Mouse (Mus musculus) midbrain, embryonic 16.5 days (tissue): ENCODE results near the gene St7. TPM values are rescaled to one million over a fixed set of nuclear protein-coding genes. Genes with fewer than 3 reads are reported as not detected.

Experiments
- ATAC-seq: fragments of 200-750 bp; cut with Nextera tagmentation; 2 replicates; pipeline ENCODE4 v1.8.0; 2017; ENCODE audit warnings: moderate TSS enrichment
- H3K27ac ChIP-seq: fragments of 300-500 bp; sonication (generic); 2 replicates; pipeline ENCODE4 v1.5.1; 2014; ENCODE audit warnings: mild to moderate bottlenecking, low read length, mixed read lengths
- H3K27me3 ChIP-seq: fragments of 300-500 bp; sonication (generic); 2 replicates; pipeline ENCODE4 v1.6.1; 2014; ENCODE audit warnings: low read depth, low read length, mixed read lengths; ENCODE audit not compliant: control insufficient read depth, insufficient read depth
- H3K36me3 ChIP-seq: fragments of 300-500 bp; sonication (generic); 2 replicates; pipeline ENCODE4 v1.6.1; 2014; ENCODE audit warnings: mild to moderate bottlenecking, low read length, moderate library complexity, mixed read lengths; ENCODE audit not compliant: control insufficient read depth, insufficient read depth
- H3K4me1 ChIP-seq: fragments of 300-500 bp; sonication (generic); 2 replicates; pipeline ENCODE4 v1.6.1; 2014; ENCODE audit warnings: mild to moderate bottlenecking, low read length, mixed read lengths; ENCODE audit not compliant: control insufficient read depth, insufficient read depth
- H3K4me2 ChIP-seq: fragments of 300-500 bp; sonication (generic); 2 replicates; pipeline ENCODE4 v1.6.1; 2014; ENCODE audit warnings: mild to moderate bottlenecking, low read length, mixed read lengths
- H3K4me3 ChIP-seq: fragments of 300-500 bp; sonication (generic); 2 replicates; pipeline ENCODE4 v1.5.1; 2014; ENCODE audit warnings: low read depth, mild to moderate bottlenecking, low read length, moderate library complexity, mixed read lengths
- H3K9ac ChIP-seq: fragments of 300-500 bp; sonication (generic); 2 replicates; pipeline ENCODE4 v1.6.1; 2014; ENCODE audit warnings: low read depth, low read length, mixed read lengths
- H3K9me3 ChIP-seq: fragments of 300-500 bp; sonication (generic); replicated peaks from 2 replicates; pipeline ENCODE4 v1.6.1; 2014; ENCODE audit warnings: mild to moderate bottlenecking, low read length, mixed read lengths; ENCODE audit not compliant: control insufficient read depth, poor library complexity, severe bottlenecking
- WGBS: fragments of 180-500 bp; shearing (Covaris S2); extraction: QIAGEN DNeasy Blood & Tissue Kit; methylation state at CpG from one replicate; pipeline ENCODE4 v1.1.7; 2014; 5-methylcytosine and 5-hydroxymethylcytosine counted together
- polyA plus RNA-seq: library from polyadenylated mRNA; unstranded; fragments of >200 nt; fragmentation: Nextera tagmentation; extraction: Ambion mirVana; gene quantifications from 2 replicates; pipeline ENCODE4 v1.2.1, GENCODE M21; 2015

The St7 gene
- polyA plus RNA-seq, 1 experiment from 2014 or later: 51.5 TPM

GRCm38 (mm10) chr6:17867796-17868195 lies 175.1 kb downstream of the St7 start:
- Histone ChIP-seq H3K4me1 (no peaks in the 10 kb centered on the region), H3K4me2 (no peak overlapping the region), H3K27me3 (no peaks in the 10 kb centered on the region), H3K36me3 (peaks cover 10% of the 10 kb centered on the region; the same call in 1 of the 2 replicates), H3K4me3 (no peak overlapping the region), H3K27ac (no peak overlapping the region), H3K9ac (no peak overlapping the region), H3K9me3 (no peaks in the 10 kb centered on the region)
- ATAC-seq: no peak
- WGBS: 47% methylated on average over 1 of the region's 1 CpGs

DNA sequence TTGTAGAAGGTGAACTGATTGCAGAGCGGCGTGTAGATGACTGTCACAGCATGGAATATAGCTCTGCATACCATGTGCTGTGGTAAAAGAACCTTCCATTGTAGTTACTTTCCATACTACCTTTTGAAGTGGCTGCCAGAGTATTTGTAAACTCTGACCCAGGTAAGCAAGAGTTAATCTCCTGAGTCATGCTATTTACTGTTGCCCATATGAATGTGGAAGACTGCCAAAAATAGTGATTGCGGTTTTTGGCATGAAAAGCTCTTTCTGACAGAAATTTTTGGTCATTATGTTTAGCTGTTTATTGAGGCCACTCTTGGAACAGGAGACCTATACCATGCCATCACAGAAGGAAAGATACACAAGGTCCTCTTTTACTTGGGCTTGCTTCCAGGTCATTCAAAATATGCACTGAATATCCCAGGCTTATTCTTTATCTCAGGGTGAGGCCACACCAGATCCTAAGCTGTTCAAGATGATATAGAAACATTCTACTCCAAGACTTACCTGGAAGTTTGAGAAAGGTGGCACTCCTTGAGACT lies 179.2 kb downstream of the St7 start:
- H3K9me3 ChIP-seq: no peaks in the 10 kb centered on the region
- H3K4me3 ChIP-seq: no peak overlapping the region
- peaks cover 10% of the 10 kb centered on the region for H3K4me1 ChIP-seq
- H3K27me3 ChIP-seq: no peaks in the 10 kb centered on the region
- no peak overlapping the region for H3K4me2 ChIP-seq
- no peak for ATAC-seq
- H3K9ac ChIP-seq: no peak overlapping the region
- no peak overlapping the region for H3K27ac ChIP-seq
- 86% methylated on average over 3 of the region's 3 CpGs for WGBS
- H3K36me3 ChIP-seq: peaks cover 10% of the 10 kb centered on the region; the same call in 1 of the 2 replicates

DNA sequence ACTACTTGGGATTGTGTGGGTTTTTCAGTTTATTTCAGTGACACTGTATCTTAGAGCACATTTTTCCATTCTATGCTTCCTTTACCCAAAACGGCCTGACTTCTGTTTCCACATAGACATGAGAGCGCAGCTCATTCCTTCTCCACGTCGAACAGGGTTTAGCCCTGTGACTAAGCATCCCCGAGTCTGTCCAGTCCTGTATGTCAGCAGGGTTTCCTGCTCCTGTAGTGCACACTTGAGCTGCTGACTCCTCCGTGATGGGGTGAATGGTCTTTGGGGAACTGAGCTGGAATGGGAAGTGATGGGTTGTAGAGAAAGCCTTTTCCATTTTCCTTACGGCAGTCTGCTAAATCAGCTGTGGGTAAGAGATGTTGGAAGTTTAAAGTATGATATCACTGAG lies 182.9 kb downstream of the St7 start:
- Histone ChIP-seq H3K36me3 (peaks cover 9% of the 10 kb centered on the region), H3K4me3 (no peak overlapping the region), H3K9me3 (no peaks in the 10 kb centered on the region), H3K27ac (peak overlapping the region; percentile 80), H3K4me2 (no peak overlapping the region), H3K9ac (0 out of 2 replicates have a peak overlapping the region, but pooled peaks have one; percentile 20), H3K4me1 (peaks cover 11% of the 10 kb centered on the region), H3K27me3 (no peaks in the 10 kb centered on the region)
- peak; percentile 47 for ATAC-seq
- 54% methylated on average over 7 of the region's 7 CpGs for WGBS

GRCm38 (mm10) chr6:17876023-17876613 lies 183.4 kb downstream of the St7 start:
- peak; percentile 81 for ATAC-seq

DNA sequence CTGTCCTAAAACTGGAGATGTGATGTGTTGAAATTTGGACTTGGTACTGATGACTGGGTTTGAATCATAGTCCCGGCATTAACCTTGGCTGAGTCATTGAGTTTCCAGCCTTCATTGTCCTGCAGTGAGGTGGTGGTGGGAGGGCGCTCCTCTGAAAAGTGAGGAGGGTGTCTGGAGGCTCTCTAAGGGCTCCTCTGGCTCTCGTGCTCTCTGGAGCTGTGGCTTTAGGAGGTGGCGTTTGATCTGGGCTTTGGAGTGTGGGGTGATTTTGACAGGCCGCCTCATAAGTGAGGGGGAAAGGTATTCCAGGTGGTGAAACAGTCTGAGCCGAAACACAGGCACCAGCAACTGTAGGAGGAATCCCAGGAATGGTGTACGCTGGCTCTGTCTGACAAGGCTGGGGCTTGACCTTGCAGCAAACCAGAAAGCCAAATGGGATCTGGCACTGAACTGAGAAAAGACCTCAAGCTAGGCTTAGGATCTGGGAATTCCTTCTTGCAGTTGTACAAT lies 184.0 kb downstream of the St7 start:
- Histone ChIP-seq H3K4me3 (no peak overlapping the region), H3K36me3 (peaks cover 6% of the 10 kb centered on the region; the same call in 1 of the 2 replicates), H3K9me3 (no peaks in the 10 kb centered on the region), H3K4me2 (no peak overlapping the region), H3K9ac (no peak overlapping the region), H3K4me1 (peaks cover 11% of the 10 kb centered on the region), H3K27me3 (no peaks in the 10 kb centered on the region), H3K27ac (peak overlapping the region; percentile 6)
- 83% methylated on average over 7 of the region's 7 CpGs for WGBS
- no peak for ATAC-seq

More at GRCm38 (mm10) chr6:17876023-17876613, 183.4 kb downstream of the St7 start:
- H3K9ac ChIP-seq: no peak overlapping the region
- peaks cover 9% of the 10 kb centered on the region; the same call in 1 of the 2 replicates for H3K36me3 ChIP-seq
- no peak overlapping the region for H3K4me3 ChIP-seq
- 68% methylated on average over 3 of the region's 3 CpGs for WGBS
- peak overlapping the region; percentile 80 for H3K27ac ChIP-seq
- no peaks in the 10 kb centered on the region for H3K9me3 ChIP-seq
- H3K27me3 ChIP-seq: no peaks in the 10 kb centered on the region
- peaks cover 11% of the 10 kb centered on the region for H3K4me1 ChIP-seq
- no peak overlapping the region for H3K4me2 ChIP-seq

DNA sequence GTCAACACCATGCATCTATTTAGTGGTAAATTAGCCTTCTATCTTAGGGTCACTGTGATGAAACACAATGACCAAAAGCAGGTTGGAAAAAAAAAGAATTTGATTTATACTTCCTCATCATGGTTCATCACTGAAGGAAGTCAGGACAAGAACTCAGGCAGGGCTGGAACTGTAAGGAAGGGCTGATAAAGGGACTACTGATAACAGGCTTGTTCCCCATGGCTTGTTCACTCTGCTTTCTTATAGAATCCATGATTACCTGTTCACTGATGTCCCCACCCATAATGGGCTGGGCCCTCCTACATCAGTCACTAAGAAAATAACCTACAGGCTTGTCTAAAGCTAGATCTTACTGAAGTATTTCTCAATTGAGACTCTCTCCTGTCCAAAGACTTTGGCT lies 190.2 kb downstream of the St7 start:
- ATAC-seq: no peak
- Histone ChIP-seq H3K4me3 (no peak overlapping the region), H3K36me3 (peaks cover 22% of the 10 kb centered on the region), H3K9me3 (no peaks in the 10 kb centered on the region), H3K4me1 (no peaks in the 10 kb centered on the region), H3K27me3 (no peaks in the 10 kb centered on the region), H3K4me2 (no peak overlapping the region), H3K27ac (no peak overlapping the region), H3K9ac (no peak overlapping the region)

GRCm38 (mm10) chr6:17887765-17888164 lies 195.0 kb downstream of the St7 start:
- Histone ChIP-seq H3K4me3 (no peak overlapping the region), H3K9me3 (no peaks in the 10 kb centered on the region), H3K4me1 (no peaks in the 10 kb centered on the region), H3K9ac (no peak overlapping the region), H3K27me3 (no peaks in the 10 kb centered on the region), H3K27ac (no peak overlapping the region), H3K4me2 (no peak overlapping the region), H3K36me3 (peaks cover 16% of the 10 kb centered on the region)
- WGBS: 79% methylated on average over 6 of the region's 6 CpGs
- ATAC-seq: no peak

DNA sequence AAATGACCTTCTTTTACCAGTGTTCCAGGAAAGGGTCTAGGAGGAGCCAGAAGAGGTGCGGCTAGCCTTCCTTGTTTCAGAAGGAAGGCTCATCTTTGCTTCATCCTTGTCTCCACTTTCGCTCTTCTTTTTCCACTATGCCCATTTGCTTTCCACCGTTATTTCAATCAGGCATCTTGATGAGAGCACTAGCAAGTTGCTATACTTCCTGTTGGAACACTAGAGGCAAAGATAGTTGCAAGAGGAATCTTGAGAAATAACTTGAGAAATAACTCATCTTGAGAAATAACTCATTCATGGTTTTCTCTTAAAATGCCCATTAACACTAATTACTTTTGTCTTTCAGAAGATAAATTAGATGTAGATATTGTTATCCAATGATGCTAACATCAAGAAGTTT lies 202.8 kb downstream of the St7 start:
- no peak overlapping the region for H3K4me3 ChIP-seq
- H3K4me2 ChIP-seq: no peak overlapping the region
- no peaks in the 10 kb centered on the region for H3K27me3 ChIP-seq
- WGBS: 97% methylated on average over 3 of the region's 3 CpGs
- no peaks in the 10 kb centered on the region for H3K9me3 ChIP-seq
- no peak overlapping the region for H3K27ac ChIP-seq
- no peak for ATAC-seq
- H3K9ac ChIP-seq: no peak overlapping the region
- H3K4me1 ChIP-seq: no peaks in the 10 kb centered on the region
- peaks cover 3% of the 10 kb centered on the region; the same call in 1 of the 2 replicates for H3K36me3 ChIP-seq

DNA sequence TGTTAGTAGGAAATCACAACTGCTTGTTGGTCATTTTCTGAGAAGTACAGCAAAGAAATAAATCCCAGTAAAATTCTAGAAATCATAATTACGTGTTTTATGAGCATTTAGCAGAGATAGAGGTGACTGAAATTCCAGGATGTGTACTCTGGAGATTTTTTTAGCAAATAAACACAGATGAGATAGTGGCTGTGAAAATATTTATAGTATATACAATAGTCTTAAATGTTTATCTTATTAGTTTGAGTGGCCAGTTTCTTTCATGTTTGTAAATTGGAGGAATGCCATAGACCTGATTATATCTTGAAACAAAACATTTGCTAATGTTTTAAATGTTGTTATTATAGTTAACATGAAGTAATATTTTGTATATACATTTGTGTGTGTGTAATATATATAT lies 205.8 kb downstream of the St7 start:
- Histone ChIP-seq H3K4me3 (no peak overlapping the region), H3K27ac (no peak overlapping the region), H3K27me3 (no peaks in the 10 kb centered on the region), H3K36me3 (peaks cover 3% of the 10 kb centered on the region; the same call in 1 of the 2 replicates), H3K9ac (no peak overlapping the region), H3K9me3 (no peaks in the 10 kb centered on the region), H3K4me1 (no peaks in the 10 kb centered on the region), H3K4me2 (no peak overlapping the region)
- no peak for ATAC-seq
- WGBS: 82% methylated on average over 1 of the region's 1 CpGs
